9 mouse cellular contexts compared by ENCODE assay signal in genomic region chr6:125361467-125362291, GRCm38 (mm10). TPM values are rescaled to one million over a fixed set of nuclear protein-coding genes. Genes with fewer than 3 reads are reported as not detected.
DNase-seq lines count a peak whose midpoint lies in the region; ATAC-seq and TF ChIP-seq lines count a peak whose summit lies in the region.
"Had no signal": no experiment of that assay in that cellular context is flagged by ENCODE, and none has a peak within 500 bp of the region (broad histone marks: within the 10 kb centered on the region; RNA-seq: fewer than 3 reads in every experiment).

No protein-coding gene starts in this region.

- H3K4me3 ChIP-seq in heart, embryonic 11.5 days (ENCODE audit: low read depth, low read length) = no peak overlapping the region
- peak overlapping the region; percentile 16 to 52; a peak in 3 of 4 replicates for H3K4me3 ChIP-seq in ES-E14 (ENCODE audit: insufficient read depth in 1 of 2, low read depth in 1 of 2, low read length in 2 of 2, poor library complexity in 1 of 2, severe bottlenecking in 1 of 2)
- no peak overlapping the region for H3K4me3 ChIP-seq in embryonic facial prominence, embryonic 14.5 days (ENCODE audit: low read depth, low read length)
- peak overlapping the region; percentile 30 for H3K4me3 ChIP-seq in hindbrain, postnatal 0 days (ENCODE audit: low read length)
- no peak overlapping the region for H3K4me3 ChIP-seq in lung, embryonic 14.5 days (ENCODE audit: low read depth, low read length)
- H3K4me3 ChIP-seq: myocyte had no signal

- H3K9me3 ChIP-seq in heart, embryonic 11.5 days (replicated peaks; ENCODE audit: control insufficient read depth, low read length) = no peaks in the 10 kb centered on the region
- no peaks in the 10 kb centered on the region for H3K9me3 ChIP-seq in ES-E14 (ENCODE audit: control insufficient read depth, insufficient read depth, low read depth, low read length)
- H3K9me3 ChIP-seq in embryonic facial prominence, embryonic 14.5 days (ENCODE audit: control insufficient read depth, low read length) = no peaks in the 10 kb centered on the region
- no peaks in the 10 kb centered on the region for H3K9me3 ChIP-seq in hindbrain, postnatal 0 days (ENCODE audit: low read length)
- H3K9me3 ChIP-seq in lung, embryonic 14.5 days (ENCODE audit: low read depth, low read length) = no peaks in the 10 kb centered on the region

- no peak overlapping the region for H3K27ac ChIP-seq in heart, embryonic 11.5 days (ENCODE audit: low read depth, low read length)
- H3K27ac ChIP-seq in ES-E14 (ENCODE audit: insufficient read depth, low read depth, low read length, poor library complexity, severe bottlenecking) = no peak overlapping the region
- no peak overlapping the region for H3K27ac ChIP-seq in embryonic facial prominence, embryonic 14.5 days (replicated peaks; ENCODE audit: low read depth, low read length)
- H3K27ac ChIP-seq in hindbrain, postnatal 0 days = no peak overlapping the region
- H3K27ac ChIP-seq in lung, embryonic 14.5 days (ENCODE audit: low read depth) = no peak overlapping the region

- 39% methylated on average over 38 of the region's 38 CpGs for WGBS in heart, embryonic 11.5 days (ENCODE audit: insufficient replicate concordance)
- WGBS in embryonic facial prominence, embryonic 14.5 days = 39% methylated on average over 38 of the region's 38 CpGs
- WGBS in hindbrain, postnatal 0 days = 12% methylated on average over 38 of the region's 38 CpGs
- 40% methylated on average over 38 of the region's 38 CpGs for WGBS in lung, embryonic 14.5 days

- no peak for DNase-seq in heart, postnatal 36 days
- no peak for DNase-seq in ES-E14 (ENCODE audit: low read depth, low spot score)
- DNase-seq in embryonic facial prominence, embryonic 14.5 days (ENCODE audit: low spot score) = no peak
- DNase-seq in hindbrain, postnatal 0 days (ENCODE audit: low spot score) = peak; percentile 73
- DNase-seq in lung, embryonic 14.5 days = peak; percentile 72
- peak; percentile 30 for DNase-seq in right cerebral cortex, postnatal 25 days

- H3K4me2 ChIP-seq in heart, embryonic 11.5 days = peak overlapping the region; percentile 14; the same call in 1 of the 2 replicates
- H3K4me2 ChIP-seq in embryonic facial prominence, embryonic 14.5 days (ENCODE audit: low read depth, low read length) = no peak overlapping the region
- peak overlapping the region; percentile 51 for H3K4me2 ChIP-seq in hindbrain, postnatal 0 days (ENCODE audit: low read depth, low read length)
- no peak overlapping the region for H3K4me2 ChIP-seq in lung, embryonic 14.5 days

- H3K4me1 ChIP-seq in heart, embryonic 11.5 days (ENCODE audit: control insufficient read depth, insufficient read depth, low read length) = peaks cover 15% of the 10 kb centered on the region
- peaks cover 12 to 37% of the 10 kb centered on the region in 2 experiments; a peak in 3 of 4 replicates for H3K4me1 ChIP-seq in ES-E14 (ENCODE audit: control insufficient read depth in 2 of 2, insufficient read depth in 2 of 2, low read length in 2 of 2, poor library complexity in 1 of 2)
- H3K4me1 ChIP-seq in embryonic facial prominence, embryonic 14.5 days (ENCODE audit: control insufficient read depth, insufficient read depth, low read length) = peaks cover 9% of the 10 kb centered on the region; the same call in 1 of the 2 replicates
- peaks cover 8% of the 10 kb centered on the region; the same call in 1 of the 2 replicates for H3K4me1 ChIP-seq in hindbrain, postnatal 0 days (ENCODE audit: insufficient read depth, low read length)
- H3K4me1 ChIP-seq in lung, embryonic 14.5 days (ENCODE audit: insufficient read depth) = no peaks in the 10 kb centered on the region

- ATAC-seq in heart, embryonic 11.5 days (replicated peaks; ENCODE audit: insufficient number of reproducible peaks, low FRiP score, low TSS enrichment) = no peak
- 0 out of 2 replicates have a peak, but pooled peaks have one; percentile 23 for ATAC-seq in embryonic facial prominence, embryonic 14.5 days (ENCODE audit: low read depth)
- ATAC-seq in hindbrain, postnatal 0 days = peak; percentile 71
- no peak for ATAC-seq in lung, embryonic 14.5 days (ENCODE audit: insufficient read depth)
- ATAC-seq in cerebellum, adult (ENCODE audit: insufficient number of reproducible peaks, low FRiP score, low TSS enrichment) = no peak

- in situ Hi-C loops in ES-E14 (cut with MboI; ENCODE audit: low sequenced_read_pairs in 2 of 2, unreplicated experiment in 2 of 2) = loop anchor here (5.0 to 10.0 kb wide), 2 partner anchors 63 to 241 kb away; no protein-coding TSS in a partner anchor

- peaks cover 11% of the 10 kb centered on the region for H3K36me3 ChIP-seq in heart, embryonic 11.5 days (ENCODE audit: control insufficient read depth, insufficient read depth, low read length)
- H3K36me3 ChIP-seq in ES-E14 (ENCODE audit: control insufficient read depth, insufficient read depth, low read length, poor library complexity, severe bottlenecking) = peaks cover 17% of the 10 kb centered on the region; the same call in 1 of the 2 replicates
- peaks cover 62% of the 10 kb centered on the region for H3K36me3 ChIP-seq in embryonic facial prominence, embryonic 14.5 days (ENCODE audit: control insufficient read depth, insufficient read depth, low read length)
- H3K36me3 ChIP-seq in hindbrain, postnatal 0 days (ENCODE audit: insufficient read depth, low read length) = 0 out of 2 replicates have a peak, but pooled peaks cover 6% of the 10 kb centered on the region
- H3K36me3 ChIP-seq in lung, embryonic 14.5 days (ENCODE audit: insufficient read depth) = peaks cover 61% of the 10 kb centered on the region

- peak; percentile 70 for TF ChIP-seq CTCF in hindbrain, postnatal 0 days (IDR thresholded peaks at IDR 0.05; ENCODE audit: low read depth)
- TF ChIP-seq CTCF in lung, embryonic 14.5 days (IDR thresholded peaks at IDR 0.05; ENCODE audit: low read depth) = peak; percentile 57

- no peak overlapping the region for H3K9ac ChIP-seq in heart, embryonic 11.5 days (ENCODE audit: low read depth, low read length)
- no peak overlapping the region for H3K9ac ChIP-seq in ES-E14 (ENCODE audit: insufficient read depth, low read depth, low read length, poor library complexity, severe bottlenecking)
- no peak overlapping the region for H3K9ac ChIP-seq in embryonic facial prominence, embryonic 14.5 days (ENCODE audit: low read depth, low read length)
- H3K9ac ChIP-seq in hindbrain, postnatal 0 days (replicated peaks; ENCODE audit: low read length) = 0 out of 2 replicates have a peak overlapping the region, but pooled peaks have one; percentile 23
- no peak overlapping the region for H3K9ac ChIP-seq in lung, embryonic 14.5 days

- intact Hi-C loops in heart, postnatal 36 days (cut with DNase I) = no loop called here

- H3K27me3 ChIP-seq in heart, embryonic 11.5 days (ENCODE audit: control insufficient read depth, insufficient read depth, low read length) = peaks cover 37% of the 10 kb centered on the region
- peaks cover 8% of the 10 kb centered on the region for H3K27me3 ChIP-seq in embryonic facial prominence, embryonic 14.5 days (replicated peaks; ENCODE audit: control insufficient read depth, insufficient read depth, low read length)
- peaks cover 13% of the 10 kb centered on the region for H3K27me3 ChIP-seq in hindbrain, postnatal 0 days (ENCODE audit: insufficient read depth, low read length)
- peaks cover 12% of the 10 kb centered on the region; the same call in 1 of the 2 replicates for H3K27me3 ChIP-seq in lung, embryonic 14.5 days (ENCODE audit: insufficient read depth, low read length)

TF ChIP-seq in ES-E14, 5 proteins besides CTCF, POLR2A, EP300 and RAD21:
- no peak for TF ChIP-seq ZC3H11A (IDR thresholded peaks at IDR 0.05; ENCODE audit: borderline replicate concordance, low read depth, low read length)
- TF ChIP-seq MAFK (IDR thresholded peaks at IDR 0.05; ENCODE audit: insufficient read depth, low read depth, low read length) = no peak
- no peak for TF ChIP-seq HCFC1 (IDR thresholded peaks at IDR 0.05; ENCODE audit: borderline replicate concordance, insufficient read depth, low read length)
TF ChIP-seq in ES-E14: peak in this region for 0.

RNA-seq across cellular contexts. Expression of gene Tnfrsf1a, which starts 12.5 kb away (rescaled TPM):
- 33.3 and 37.0 TPM in 2 replicates for polyA plus RNA-seq in heart, embryonic 11.5 days (2014; fragmentation: Nextera tagmentation; extraction: Ambion mirVana)
- 10 to 100 TPM; 59.6 to 63.7 TPM for total RNA-seq in heart, postnatal 36 days (2021)
- total RNA-seq in ES-E14 (2012; rRNA removed) = 6.1 and 7.7 TPM in 2 replicates
- 81.8 and 82.6 TPM in 2 replicates for polyA plus RNA-seq in embryonic facial prominence, embryonic 14.5 days (2014; fragmentation: Nextera tagmentation; extraction: Ambion mirVana)
- 12.2 and 18.0 TPM in 2 replicates for total RNA-seq in hindbrain, postnatal 0 days (2014; rRNA removed)
- 15.5 and 16.3 TPM in 2 replicates for polyA plus RNA-seq in hindbrain, postnatal 0 days (2015; fragmentation: Nextera tagmentation; extraction: Ambion mirVana)
- 82.5 and 83.3 TPM in 2 replicates for polyA plus RNA-seq in lung, embryonic 14.5 days (2014; fragmentation: Nextera tagmentation; extraction: Ambion mirVana)

RNA-seq across cellular contexts. Expression of gene Plekhg6, which starts 18.9 kb away (rescaled TPM):
- polyA plus RNA-seq in heart, embryonic 11.5 days (2014; fragmentation: Nextera tagmentation; extraction: Ambion mirVana) = not detected in 2 replicates
- total RNA-seq in heart, postnatal 36 days (2021) = not detected
- 1.1 and 1.5 TPM in 2 replicates for total RNA-seq in ES-E14 (2012; rRNA removed)
- polyA plus RNA-seq in embryonic facial prominence, embryonic 14.5 days (2014; fragmentation: Nextera tagmentation; extraction: Ambion mirVana) = 1.0 and 1.4 TPM in 2 replicates
- 0.68 and 0.86 TPM in 2 replicates for total RNA-seq in hindbrain, postnatal 0 days (2014; rRNA removed)
- polyA plus RNA-seq in hindbrain, postnatal 0 days (2015; fragmentation: Nextera tagmentation; extraction: Ambion mirVana) = 0.32 and 0.74 TPM in 2 replicates
- 0.22 and 0.51 TPM in 2 replicates for polyA plus RNA-seq in lung, embryonic 14.5 days (2014; fragmentation: Nextera tagmentation; extraction: Ambion mirVana)

RNA-seq across cellular contexts. Expression of gene Scnn1a, which starts 41.2 kb away (rescaled TPM):
- polyA plus RNA-seq in heart, embryonic 11.5 days (2014; fragmentation: Nextera tagmentation; extraction: Ambion mirVana) = 0.69 and 0.93 TPM in 2 replicates
- 1 to 10 TPM in 1 of 2 experiments, under 1 TPM in 1; 0.46 to 1.1 TPM for total RNA-seq in heart, postnatal 36 days (2021)
- 0.11 and 0.31 TPM in 2 replicates for total RNA-seq in ES-E14 (2012; rRNA removed)
- 1.5 and 3.2 TPM in 2 replicates for polyA plus RNA-seq in embryonic facial prominence, embryonic 14.5 days (2014; fragmentation: Nextera tagmentation; extraction: Ambion mirVana)
- total RNA-seq in hindbrain, postnatal 0 days (2014; rRNA removed) = 1.7 and 3.0 TPM in 2 replicates
- 1.00 and 1.2 TPM in 2 replicates for polyA plus RNA-seq in hindbrain, postnatal 0 days (2015; fragmentation: Nextera tagmentation; extraction: Ambion mirVana)
- polyA plus RNA-seq in lung, embryonic 14.5 days (2014; fragmentation: Nextera tagmentation; extraction: Ambion mirVana) = 1.8 and 2.2 TPM in 2 replicates

RNA-seq across cellular contexts. Expression of gene Ltbr, which starts 48.0 kb away (rescaled TPM):
- 35.0 and 40.7 TPM in 2 replicates for polyA plus RNA-seq in heart, embryonic 11.5 days (2014; fragmentation: Nextera tagmentation; extraction: Ambion mirVana)
- total RNA-seq in heart, postnatal 36 days (2021) = 10 to 100 TPM; 28.8 to 31.3 TPM
- 8.7 and 14.3 TPM in 2 replicates for total RNA-seq in ES-E14 (2012; rRNA removed)
- polyA plus RNA-seq in embryonic facial prominence, embryonic 14.5 days (2014; fragmentation: Nextera tagmentation; extraction: Ambion mirVana) = 46.4 and 49.0 TPM in 2 replicates
- 31.6 and 34.4 TPM in 2 replicates for total RNA-seq in hindbrain, postnatal 0 days (2014; rRNA removed)
- 17.5 and 18.1 TPM in 2 replicates for polyA plus RNA-seq in hindbrain, postnatal 0 days (2015; fragmentation: Nextera tagmentation; extraction: Ambion mirVana)
- polyA plus RNA-seq in lung, embryonic 14.5 days (2014; fragmentation: Nextera tagmentation; extraction: Ambion mirVana) = 73.7 and 81.7 TPM in 2 replicates

Comparison
In these comparisons a context has a peak if more than half of its experiments do, and no peak if none do; other contexts are left out.
1. ATAC-seq: peak in embryonic facial prominence, embryonic 14.5 days (single experiment) and hindbrain, postnatal 0 days (single experiment); none in heart, embryonic 11.5 days (single experiment), lung, embryonic 14.5 days (single experiment) and cerebellum, adult (single experiment).
2. H3K4me2 ChIP-seq: peak in heart, embryonic 11.5 days (single experiment) and hindbrain, postnatal 0 days (single experiment); none in embryonic facial prominence, embryonic 14.5 days (single experiment) and lung, embryonic 14.5 days (single experiment).
3. H3K4me3 ChIP-seq: peak in ES-E14 (2 of 2) and hindbrain, postnatal 0 days (single experiment); none in heart, embryonic 11.5 days (single experiment), embryonic facial prominence, embryonic 14.5 days (single experiment) and lung, embryonic 14.5 days (single experiment).
4. DNase-seq: peak in hindbrain, postnatal 0 days (single experiment), lung, embryonic 14.5 days (single experiment) and right cerebral cortex, postnatal 25 days (single experiment); none in heart, postnatal 36 days (0 of 2), ES-E14 (single experiment) and embryonic facial prominence, embryonic 14.5 days (single experiment).